Mouse (Mus musculus) ovary, postnatal 36 days (tissue): ENCODE measurements around the gene Ndufb7.
"Not testable (repeated sequence)": the region's sequence is repeated elsewhere in the genome, so short reads cannot be mapped to it uniquely, and the experiment has no call there.

Experiments
- DNase-seq: peaks from one replicate; pipeline ENCODE4 v3.0.0; 2022; ENCODE audit warnings: low spot score, mixed read lengths

Gene Ndufb7

DNA sequence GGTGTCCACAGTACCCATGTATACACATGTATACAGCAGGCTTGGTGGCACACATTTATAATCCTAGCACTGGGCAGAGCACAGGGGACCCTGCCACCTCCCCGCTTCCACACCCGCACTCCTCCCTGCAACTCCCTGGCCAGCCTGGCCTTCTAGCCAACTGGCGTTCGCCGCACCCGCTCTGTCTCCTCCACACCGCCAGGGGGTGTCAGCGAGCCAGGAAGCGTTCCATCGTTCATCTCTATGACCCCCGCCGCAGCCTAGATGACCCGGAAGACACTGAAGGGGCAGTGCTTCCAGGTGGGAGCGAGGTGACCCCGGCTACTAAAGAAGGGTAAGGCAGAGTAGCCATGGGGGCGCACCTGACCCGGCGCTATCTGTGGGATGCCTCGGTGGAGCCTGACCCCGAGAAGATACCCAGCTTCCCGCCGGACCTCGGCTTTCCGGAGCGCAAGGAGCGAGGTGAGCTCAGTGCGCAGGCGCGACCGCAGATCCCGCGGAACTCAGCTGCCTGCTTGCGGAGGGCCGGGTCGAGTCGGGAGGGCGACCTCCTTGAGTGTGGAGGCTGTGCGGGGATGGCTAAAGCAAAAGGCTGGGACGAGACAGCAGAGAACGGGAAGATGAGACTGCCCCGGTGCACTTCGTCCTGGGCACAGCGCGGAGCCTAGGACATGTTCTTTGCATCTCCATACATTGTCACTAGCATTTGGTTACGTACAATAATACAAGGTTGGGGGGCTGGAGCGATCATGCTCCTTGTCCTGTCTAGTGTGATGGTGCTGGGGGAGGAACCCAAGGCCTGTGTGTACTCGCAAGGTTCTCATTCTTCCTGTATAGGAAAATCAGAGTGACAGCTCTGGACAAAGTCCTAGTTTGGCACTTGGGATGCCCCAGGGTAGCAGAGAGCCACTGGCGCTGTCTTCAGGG, at the start of gene Ndufb7:
Ndufb7 (plus strand) TSS at position 203 of the 927 bp plus-strand sequence.
- DNase-seq = peak; percentile 95

- DNase-seq = no peak
Observed at GRCm38 (mm10) chr8:83520432-83520831, 46.0 kb upstream of the Ndufb7 start.

DNA sequence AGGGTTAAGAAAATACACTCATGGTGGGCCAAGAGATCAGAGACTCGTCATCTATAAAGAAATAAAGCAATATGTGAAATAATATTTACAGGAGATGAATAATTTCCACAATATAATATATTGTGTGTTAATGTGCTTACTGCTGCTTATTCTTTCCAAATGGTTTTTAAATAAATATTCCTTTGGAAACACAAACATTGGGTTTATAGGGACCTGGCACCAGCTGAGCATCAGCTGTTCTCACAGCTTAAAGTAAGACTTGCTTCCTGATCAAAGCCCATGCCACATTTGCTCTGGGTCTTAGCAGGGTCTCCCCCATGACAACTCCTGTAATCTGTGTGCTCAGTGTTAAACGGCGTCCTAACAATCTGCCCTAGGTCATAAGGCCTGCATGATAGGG, 45.6 kb upstream of the Ndufb7 start:
- not testable (repeated sequence) for DNase-seq

GRCm38 (mm10) chr8:83521310-83521709, 45.2 kb upstream of the Ndufb7 start:
- no peak for DNase-seq

GRCm38 (mm10) chr8:83534802-83535201, 31.7 kb upstream of the Ndufb7 start:
- no peak for DNase-seq

GRCm38 (mm10) chr8:83535736-83536135, 30.7 kb upstream of the Ndufb7 start, which contains the start of gene Olfr370:
TSS of gene Olfr370 (plus strand) at chr8:83535780.
- no peak for DNase-seq

- DNase-seq = no peak
Observed at GRCm38 (mm10) chr8:83562669-83563068, 3.8 kb upstream of the Ndufb7 start.

GRCm38 (mm10) chr8:83563246-83563645, 3.2 kb upstream of the Ndufb7 start:
- no peak for DNase-seq

DNA sequence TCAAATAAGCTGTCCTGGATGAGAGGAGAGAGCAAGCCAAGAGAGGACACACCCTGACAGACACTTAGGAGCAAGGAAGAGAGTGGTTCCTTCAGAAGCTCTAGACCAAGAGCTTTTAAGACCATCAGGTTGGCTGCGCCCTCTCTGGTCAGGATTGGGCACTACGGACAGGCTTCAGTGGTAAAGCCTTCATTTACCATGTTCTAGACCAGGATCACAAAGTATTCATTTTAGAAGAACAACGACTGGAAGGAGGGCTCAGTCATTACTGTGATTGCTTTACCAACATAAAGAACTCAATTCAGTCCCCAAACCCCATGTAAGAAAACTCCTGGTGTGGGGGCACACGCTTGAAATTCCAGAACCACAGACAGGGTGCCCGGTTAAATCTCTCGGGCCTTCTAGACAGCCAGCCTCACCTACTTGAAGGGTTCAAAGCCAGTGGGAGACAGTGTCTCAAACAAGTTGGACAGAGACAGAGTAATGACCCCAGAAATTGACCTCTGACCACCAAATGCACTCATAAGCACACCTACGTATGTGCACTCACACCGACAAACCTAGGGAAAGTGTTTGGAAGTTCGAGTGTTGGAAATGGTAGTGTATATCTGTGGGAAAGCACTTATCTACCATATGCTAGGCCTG, 618 bp upstream of the Ndufb7 start:
- DNase-seq = no peak

- no peak for DNase-seq
Observed at GRCm38 (mm10) chr8:83567668-83568067, 1.2 kb downstream of the Ndufb7 start.

GRCm38 (mm10) chr8:83568128-83568527, 1.7 kb downstream of the Ndufb7 start:
- DNase-seq = no peak

GRCm38 (mm10) chr8:83568755-83569154, 2.3 kb downstream of the Ndufb7 start:
- no peak for DNase-seq

- DNase-seq = no peak
Observed at GRCm38 (mm10) chr8:83569165-83569564, 2.7 kb downstream of the Ndufb7 start.

- no peak for DNase-seq
Observed at GRCm38 (mm10) chr8:83570272-83571000, 4.0 kb downstream of the Ndufb7 start.

DNA sequence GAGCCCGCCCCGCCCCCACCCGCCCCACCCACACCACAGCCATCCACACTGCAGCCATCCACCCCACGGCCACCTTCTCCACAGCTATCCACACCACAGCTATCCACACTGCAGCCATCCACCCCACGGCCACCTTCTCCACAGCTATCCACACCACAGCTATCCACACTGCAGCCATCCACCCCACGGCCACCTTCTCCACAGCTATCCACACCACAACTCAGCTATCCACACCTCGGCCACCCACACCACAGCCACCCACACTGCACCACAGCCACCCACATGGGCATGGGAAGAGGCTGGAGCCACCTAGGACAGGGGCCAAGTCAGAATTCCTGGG, 4.5 kb downstream of the Ndufb7 start:
- not testable (repeated sequence) for DNase-seq

DNA sequence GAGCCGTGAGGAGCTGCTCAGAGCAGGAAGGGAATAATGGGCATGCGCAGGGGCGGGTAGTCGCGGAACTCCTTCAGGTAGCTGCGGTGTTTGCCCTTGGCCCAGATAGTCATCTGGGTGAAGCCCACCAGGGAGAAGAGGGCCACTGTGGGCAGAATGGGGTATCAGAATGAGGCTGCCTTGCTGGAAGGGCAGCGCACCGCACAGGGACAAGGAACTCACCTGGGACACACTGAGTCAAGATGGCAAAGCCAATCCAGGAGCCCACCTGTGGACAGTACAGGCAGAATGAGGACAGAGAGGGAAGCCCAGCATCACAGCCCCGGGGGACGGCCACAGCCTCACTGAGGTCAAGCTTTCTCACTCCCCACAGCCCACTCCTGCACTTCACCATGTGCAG, 5.3 kb downstream of the Ndufb7 start:
- no peak for DNase-seq

GRCm38 (mm10) chr8:83572246-83572812, 5.9 kb downstream of the Ndufb7 start:
- DNase-seq = no peak

- DNase-seq = no peak
Observed at GRCm38 (mm10) chr8:83573140-83573875, 6.8 kb downstream of the Ndufb7 start.

GRCm38 (mm10) chr8:83574631-83575315, 8.3 kb downstream of the Ndufb7 start:
- no peak for DNase-seq

- DNase-seq = no peak
Observed at GRCm38 (mm10) chr8:83575561-83576515, 9.4 kb downstream of the Ndufb7 start.
